ENCODE assay signal across 9 mouse cellular contexts in genomic region chrX:136741651-136742201, GRCm38 (mm10). TPM values are rescaled to one million over a fixed set of nuclear protein-coding genes. Genes with fewer than 3 reads are reported as not detected.
DNase-seq lines count a peak whose midpoint lies in the region; ATAC-seq and TF ChIP-seq lines count a peak whose summit lies in the region.
"Had no signal": no experiment of that assay in that cellular context is flagged by ENCODE, and none has a peak within 500 bp of the region (broad histone marks: within the 10 kb centered on the region; RNA-seq: fewer than 3 reads in every experiment).

No protein-coding gene starts in this region.

- no peaks in the 10 kb centered on the region for H3K27me3 ChIP-seq in ES-Bruce4 (ENCODE audit: control insufficient read depth, insufficient read depth, low read length, poor library complexity, severe bottlenecking)
- H3K27me3 ChIP-seq in forebrain, embryonic 13.5 days, result no peaks in the 10 kb centered on the region

- H3K4me2 ChIP-seq in forebrain, embryonic 13.5 days, result peak overlapping the region; percentile 56

- H3K9me3 ChIP-seq in ES-Bruce4 (replicated peaks; ENCODE audit: control insufficient read depth, insufficient read depth, low read length, poor library complexity, severe bottlenecking), result no peaks in the 10 kb centered on the region
- no peaks in the 10 kb centered on the region for H3K9me3 ChIP-seq in forebrain, embryonic 13.5 days (replicated peaks)

- peaks cover 2% of the 10 kb centered on the region for H3K4me1 ChIP-seq in ES-Bruce4 (ENCODE audit: control insufficient read depth, insufficient read depth, low read length)
- no peaks in the 10 kb centered on the region for H3K4me1 ChIP-seq in brown adipose tissue, adult 24 weeks (ENCODE audit: control insufficient read depth, insufficient read depth, insufficient read length, low read length)
- H3K4me1 ChIP-seq in forebrain, embryonic 13.5 days, result peaks cover 8% of the 10 kb centered on the region

- WGBS in forebrain, embryonic 13.5 days, result 29% methylated on average over 44 of the region's 46 CpGs

- TF ChIP-seq POLR2A in ES-Bruce4 (IDR thresholded peaks at IDR 0.05; ENCODE audit: insufficient read depth, low read length), result no peak

- peaks cover 11% of the 10 kb centered on the region for H3K36me3 ChIP-seq in ES-Bruce4 (ENCODE audit: control insufficient read depth, insufficient read depth, low read length, poor library complexity, severe bottlenecking)
- H3K36me3 ChIP-seq in forebrain, embryonic 13.5 days (ENCODE audit: poor library complexity, severe bottlenecking), result no peaks in the 10 kb centered on the region; the same call in 1 of the 2 replicates

- ATAC-seq in forebrain, embryonic 13.5 days, result peak; percentile 74

- H3K27ac ChIP-seq in ES-Bruce4 (ENCODE audit: insufficient read depth, low read length), result peak overlapping the region; percentile 88
- H3K27ac ChIP-seq in brown adipose tissue, adult 24 weeks (replicated peaks; ENCODE audit: low read depth, low read length), result peak overlapping the region; percentile 96
- peak overlapping the region; percentile 85 for H3K27ac ChIP-seq in forebrain, embryonic 13.5 days

- H3K4me3 ChIP-seq in ES-Bruce4 (ENCODE audit: low read depth, low read length), result peak overlapping the region; percentile 100
- peak overlapping the region; percentile 90 for H3K4me3 ChIP-seq in brown adipose tissue, adult 24 weeks (ENCODE audit: insufficient read depth, low read depth, low read length)
- peak overlapping the region; percentile 46 for H3K4me3 ChIP-seq in forebrain, embryonic 13.5 days

- H3K9ac ChIP-seq in ES-Bruce4 (ENCODE audit: low read depth, poor library complexity, severe bottlenecking), result peak overlapping the region; percentile 95
- H3K9ac ChIP-seq in forebrain, embryonic 13.5 days, result peak overlapping the region; percentile 63

- TF ChIP-seq CTCF in ES-Bruce4 (IDR thresholded peaks at IDR 0.05; ENCODE audit: low read depth, low read length), result no peak

- TF ChIP-seq EP300 in ES-Bruce4 (IDR thresholded peaks at IDR 0.05; ENCODE audit: insufficient read depth, low read depth, low read length), result no peak

- DNase-seq in heart, postnatal 4 days, result peak; percentile 79
- DNase-seq in left cerebral cortex, adult 18-20 months (ENCODE audit: low spot score in 2 of 2), result peak; percentile 53 to 64
- peak; percentile 84 for DNase-seq in lung, postnatal 36 days
- peak; percentile 71 for DNase-seq in right cerebral cortex, adult 18-20 months
- DNase-seq in urinary bladder, adult 2 months (ENCODE audit: low spot score), result peak; percentile 72

RNA-seq across cellular contexts. Expression of gene Morf4l2, which starts 1.8 kb away (rescaled TPM):
- polyA plus RNA-seq in ES-Bruce4 (2011; ENCODE audit: insufficient read depth, insufficient read length, low read depth, missing spikeins), result 791 and 797 TPM in 2 replicates
- 80.4 and 121 TPM in 2 replicates for polyA plus RNA-seq in brown adipose tissue, adult 24 weeks (2012; ENCODE audit: insufficient read depth, insufficient read length, missing spikeins)
- 547 and 561 TPM in 2 replicates for polyA plus RNA-seq in forebrain, embryonic 13.5 days (2015; fragmentation: Nextera tagmentation; extraction: Ambion mirVana)
- total RNA-seq in heart, postnatal 4 days (2021), result 100 to 1,000 TPM; 223 to 227 TPM
- 100 to 1,000 TPM; 320 to 331 TPM for total RNA-seq in left cerebral cortex, adult 18-20 months (2021)
- 171 and 201 TPM in 2 replicates for polyA plus RNA-seq in urinary bladder, adult 2 months (2012; rRNA removed)

RNA-seq across cellular contexts. Expression of gene Tceal1, which starts 33.9 kb away (rescaled TPM):
- polyA plus RNA-seq in ES-Bruce4 (2011; ENCODE audit: insufficient read depth, insufficient read length, low read depth, missing spikeins), result 2.4 and 3.1 TPM in 2 replicates
- polyA plus RNA-seq in brown adipose tissue, adult 24 weeks (2012; ENCODE audit: insufficient read depth, insufficient read length, missing spikeins), result 5.1 and 6.2 TPM in 2 replicates
- polyA plus RNA-seq in forebrain, embryonic 13.5 days (2015; fragmentation: Nextera tagmentation; extraction: Ambion mirVana), result 17.2 and 18.7 TPM in 2 replicates
- 1 to 10 TPM; 7.4 to 7.7 TPM for total RNA-seq in heart, postnatal 4 days (2021)
- total RNA-seq in left cerebral cortex, adult 18-20 months (2021), result 10 to 100 TPM; 15.1 to 16.0 TPM
- 6.3 and 7.3 TPM in 2 replicates for polyA plus RNA-seq in urinary bladder, adult 2 months (2012; rRNA removed)

RNA-seq across cellular contexts. Expression of gene Glra4, which starts 38.2 kb away (rescaled TPM):
- not detected in 2 replicates for polyA plus RNA-seq in ES-Bruce4 (2011; ENCODE audit: insufficient read depth, insufficient read length, low read depth, missing spikeins)
- not detected in 2 replicates for polyA plus RNA-seq in brown adipose tissue, adult 24 weeks (2012; ENCODE audit: insufficient read depth, insufficient read length, missing spikeins)
- 0.13 TPM in 1 of 2 replicates, not detected in the other for polyA plus RNA-seq in forebrain, embryonic 13.5 days (2015; fragmentation: Nextera tagmentation; extraction: Ambion mirVana)
- not detected for total RNA-seq in heart, postnatal 4 days (2021)
- total RNA-seq in left cerebral cortex, adult 18-20 months (2021), result not detected
- not detected in 2 replicates for polyA plus RNA-seq in urinary bladder, adult 2 months (2012; rRNA removed)
- total RNA-seq: layer of hippocampus, postnatal 14 days had no signal

Comparison
In these comparisons a context has a peak if more than half of its experiments do, and no peak if none do; other contexts are left out.
1. Peak in every context shown above with its lines: DNase-seq, ATAC-seq, H3K4me3 ChIP-seq and H3K27ac ChIP-seq.
2. H3K4me3 ChIP-seq: peak in every context shown above with its lines; median percentile 100 in ES-Bruce4; 90 in brown adipose tissue, adult 24 weeks; 46 in forebrain, embryonic 13.5 days.